Mouse (Mus musculus) cerebellum, adult 2 months (tissue): ENCODE data around the gene Add1.

Experiments used
- CTCF ChIP-seq: fragments of 200-500 bp; IDR thresholded peaks from 2 replicates; pipeline ENCODE4 v1.5.1; 2011; ENCODE audit warnings: low read depth, mild to moderate bottlenecking, control low read depth, low read length, moderate library complexity, borderline replicate concordance; ENCODE audit not compliant: insufficient read depth
- POLR2A ChIP-seq: fragments of 200-500 bp; IDR thresholded peaks from 2 replicates; pipeline ENCODE4 v1.6.1; 2011; ENCODE audit warnings: low read length, control low read depth, borderline replicate concordance; ENCODE audit not compliant: insufficient read depth

DNA sequence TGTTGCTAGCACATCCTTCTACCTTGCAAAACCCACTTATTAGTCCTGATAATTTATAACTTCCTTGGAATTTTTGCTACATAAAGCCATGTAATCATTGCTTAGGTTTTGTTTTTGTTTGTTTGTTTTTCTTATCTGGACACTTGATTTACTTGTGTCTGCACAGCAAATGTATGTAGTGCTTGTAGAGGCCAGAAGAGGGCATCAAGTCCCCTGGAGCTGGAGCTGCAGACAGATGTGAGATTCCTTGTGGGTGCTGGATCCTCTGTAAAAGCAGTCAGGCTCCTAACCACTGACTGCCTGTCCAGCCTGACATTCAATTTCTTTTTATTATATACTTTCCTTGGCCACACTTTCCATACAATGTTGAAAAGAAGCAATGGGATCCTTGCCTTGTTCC is 26.1 kb upstream of the Add1 start:
- peak; percentile 60; the same call in 1 of the 2 replicates for TF ChIP-seq CTCF
- TF ChIP-seq POLR2A = no peak
